Mouse (Mus musculus) myocyte (in vitro differentiated cells): ENCODE measurements around the gene Arrb2.

Experiments
- MAX ChIP-seq: IDR thresholded peaks from one replicate; pipeline ENCODE4 v1.6.1; 2011; ENCODE audit warnings: low read depth, mild to moderate bottlenecking, control low read depth
- MYOG ChIP-seq, 3 experiments: IDR thresholded peaks; one replicate each; pipeline ENCODE4 v1.6.1; 2011; ENCODE audit warnings: control low read depth in 2 of 3, low read depth in 2 of 3, mild to moderate bottlenecking in 2 of 3; ENCODE audit not compliant: insufficient read length in 2 of 3, control insufficient read depth in 1 of 3, insufficient read depth in 1 of 3

GRCm38 (mm10) chr11:70444667-70445066 is 12.2 kb downstream of the Arrb2 start:
- TF ChIP-seq MYOG (IDR thresholded peaks at IDR 0.05; ENCODE audit: control insufficient read depth in 1 of 3, insufficient read depth in 1 of 3, insufficient read length in 2 of 3, low read depth in 2 of 3): no peak
- no peak for TF ChIP-seq MAX
